Mouse (Mus musculus): ENCODE results near the gene Nab1. TPM values are rescaled to one million over a fixed set of nuclear protein-coding genes. Genes with fewer than 3 reads are reported as not detected.

Nab1 gene
- polyA plus RNA-seq, 1 experiment from 2014 or later, result 10.4 TPM

DNA sequence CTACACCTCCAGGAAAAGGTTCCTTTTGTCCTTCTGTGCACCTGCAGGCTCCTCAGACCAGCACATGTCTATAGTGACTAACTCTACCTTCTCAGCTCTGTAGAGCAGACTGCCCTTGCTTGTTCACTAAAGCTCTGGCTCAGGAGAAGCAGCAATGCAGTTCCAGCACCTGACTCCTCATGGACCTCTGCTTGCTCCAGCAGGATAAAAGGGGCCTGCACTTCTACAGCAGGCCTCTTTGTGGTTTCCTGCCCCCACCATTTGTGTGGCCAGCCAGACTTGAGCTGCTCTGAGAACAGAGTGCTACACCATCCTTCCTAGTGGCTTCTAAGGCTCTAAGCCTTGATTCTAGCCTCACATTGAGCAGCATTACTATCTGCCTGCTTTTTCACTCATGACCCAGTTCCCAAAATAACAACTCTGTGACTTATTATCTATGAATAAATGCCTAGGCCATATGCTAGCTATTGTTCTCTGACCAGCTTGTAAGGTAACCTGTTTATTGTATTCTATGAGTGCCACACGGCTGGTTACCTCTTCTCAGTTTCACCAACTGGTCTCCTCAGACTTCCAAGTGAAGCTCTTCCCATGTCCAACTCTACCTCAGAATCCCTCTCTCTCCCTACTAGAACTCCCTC is 11.4 kb upstream of the Nab1 start:
- ATAC-seq, result no peak
- 91% methylated on average over 1 of the region's 1 CpGs for WGBS
- Histone ChIP-seq H3K27ac (no peak overlapping the region), H3K9me3 (replicated peaks) (no peaks in the 10 kb centered on the region), H3K4me2 (no peak overlapping the region), H3K9ac (no peak overlapping the region), H3K27me3 (no peaks in the 10 kb centered on the region), H3K36me3 (ENCODE audit: poor library complexity, severe bottlenecking) (no peaks in the 10 kb centered on the region), H3K4me3 (no peak overlapping the region), H3K4me1 (no peaks in the 10 kb centered on the region)

- H3K27me3 ChIP-seq, result no peaks in the 10 kb centered on the region
- no peaks in the 10 kb centered on the region for H3K36me3 ChIP-seq (ENCODE audit: poor library complexity, severe bottlenecking)
- 66% methylated on average over 1 of the region's 1 CpGs for WGBS
- ATAC-seq, result no peak
- no peak overlapping the region for H3K4me3 ChIP-seq
- H3K9me3 ChIP-seq (replicated peaks), result no peaks in the 10 kb centered on the region
- H3K27ac ChIP-seq, result no peak overlapping the region
- H3K9ac ChIP-seq, result no peak overlapping the region
- H3K4me2 ChIP-seq, result no peak overlapping the region
- H3K4me1 ChIP-seq, result no peaks in the 10 kb centered on the region
These were observed 5.7 kb upstream of the Nab1 start for GRCm38 (mm10) chr1:52506211-52506610.

- Histone ChIP-seq H3K36me3 (ENCODE audit: poor library complexity, severe bottlenecking) (no peaks in the 10 kb centered on the region), H3K27ac (no peak overlapping the region), H3K27me3 (no peaks in the 10 kb centered on the region), H3K4me2 (no peak overlapping the region), H3K9ac (no peak overlapping the region), H3K9me3 (replicated peaks) (no peaks in the 10 kb centered on the region), H3K4me3 (no peak overlapping the region), H3K4me1 (0 out of 2 replicates have a peak, but pooled peaks cover 4% of the 10 kb centered on the region)
- no peak for ATAC-seq
- WGBS, result 70% methylated on average over 4 of the region's 4 CpGs
These were observed 1.8 kb upstream of the Nab1 start for GRCm38 (mm10) chr1:52502296-52502695.

DNA sequence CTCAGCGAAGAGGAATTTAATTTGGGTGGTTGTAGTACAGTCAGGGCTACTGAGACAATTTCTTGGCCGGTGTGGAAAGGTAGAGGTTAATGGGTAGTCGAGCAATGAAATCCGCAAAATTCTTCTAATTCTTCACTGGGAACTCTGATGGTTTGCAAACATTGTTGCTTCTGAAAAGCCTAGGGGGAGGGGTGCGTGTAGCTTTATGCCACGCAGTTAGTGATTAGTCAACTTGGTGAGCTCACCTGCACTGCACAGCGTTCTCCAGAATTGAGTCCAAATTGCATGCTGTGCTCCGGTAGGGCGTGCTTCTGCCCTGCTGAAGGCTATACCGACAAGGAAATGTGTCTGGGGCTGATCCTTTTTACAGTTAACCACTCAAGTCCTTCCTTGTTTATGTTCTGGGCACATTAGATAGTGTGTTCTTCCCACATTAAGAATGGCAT is 1.2 kb upstream of the Nab1 start:
- no peaks in the 10 kb centered on the region for H3K9me3 ChIP-seq (replicated peaks)
- no peak overlapping the region for H3K9ac ChIP-seq
- H3K4me1 ChIP-seq, result 0 out of 2 replicates have a peak, but pooled peaks cover 7% of the 10 kb centered on the region
- ATAC-seq, result no peak
- H3K4me3 ChIP-seq, result no peak overlapping the region
- WGBS, result 55% methylated on average over 10 of the region's 10 CpGs
- no peaks in the 10 kb centered on the region for H3K36me3 ChIP-seq (ENCODE audit: poor library complexity, severe bottlenecking)
- H3K27me3 ChIP-seq, result no peaks in the 10 kb centered on the region
- no peak overlapping the region for H3K27ac ChIP-seq
- H3K4me2 ChIP-seq, result no peak overlapping the region

- ATAC-seq, result no peak
- no peaks in the 10 kb centered on the region for H3K36me3 ChIP-seq (ENCODE audit: poor library complexity, severe bottlenecking)
- H3K9me3 ChIP-seq (replicated peaks), result no peaks in the 10 kb centered on the region
- no peak overlapping the region for H3K9ac ChIP-seq
- 0 out of 2 replicates have a peak, but pooled peaks cover 8% of the 10 kb centered on the region for H3K4me1 ChIP-seq
- H3K4me2 ChIP-seq, result peak overlapping the region; percentile 85
- no peaks in the 10 kb centered on the region for H3K27me3 ChIP-seq
- 60% methylated on average over 1 of the region's 1 CpGs for WGBS
- peak overlapping the region; percentile 65 for H3K4me3 ChIP-seq
- no peak overlapping the region for H3K27ac ChIP-seq
These were observed 611 bp upstream of the Nab1 start for GRCm38 (mm10) chr1:52501090-52501489.

DNA sequence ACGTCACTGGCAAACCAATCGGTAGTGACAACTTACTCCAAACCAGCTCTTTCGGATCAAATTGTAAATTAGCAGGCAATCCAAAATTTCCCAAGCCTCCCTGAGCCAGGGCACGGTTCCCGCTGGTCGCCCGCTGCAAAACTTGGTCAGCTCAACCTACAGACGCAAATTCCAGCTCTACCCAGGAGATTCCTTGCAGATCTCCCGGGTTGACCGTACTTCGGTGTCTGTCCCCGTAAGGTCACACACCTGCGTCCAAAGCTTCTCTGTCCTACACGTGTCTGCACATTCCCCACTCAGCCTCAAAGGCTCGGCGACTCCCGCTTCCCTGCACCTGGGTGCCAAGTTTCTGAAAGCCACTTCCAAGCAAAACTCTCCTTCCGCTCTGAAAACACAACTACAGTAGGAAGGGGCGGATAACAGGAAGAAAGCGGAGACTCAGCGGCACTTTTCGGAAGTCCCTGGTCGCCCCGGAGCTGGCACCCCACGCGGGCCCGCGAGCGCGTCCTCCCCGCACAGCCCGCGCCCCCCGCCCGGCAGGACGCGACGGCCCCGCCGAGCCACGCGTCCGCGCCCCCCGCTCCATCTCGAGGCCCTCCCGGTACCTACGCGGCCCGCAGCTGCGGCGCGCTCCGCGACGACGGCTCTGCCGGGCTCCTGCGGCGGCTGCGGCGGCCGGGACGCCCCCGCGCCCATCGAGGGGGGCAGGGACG is 722 bp downstream of the Nab1 start:
- 0 out of 2 replicates have a peak, but pooled peaks cover 8% of the 10 kb centered on the region for H3K4me1 ChIP-seq
- H3K4me3 ChIP-seq, result peak overlapping the region; percentile 65
- peak overlapping the region; percentile 82 for H3K9ac ChIP-seq
- H3K9me3 ChIP-seq (replicated peaks), result no peaks in the 10 kb centered on the region
- ATAC-seq, result peak; percentile 80
- peak overlapping the region; percentile 85 for H3K4me2 ChIP-seq
- H3K27ac ChIP-seq, result peak overlapping the region; percentile 37
- WGBS, result under 1% methylated on average over 47 of the region's 68 CpGs
- H3K36me3 ChIP-seq (ENCODE audit: poor library complexity, severe bottlenecking), result no peaks in the 10 kb centered on the region
- H3K27me3 ChIP-seq, result no peaks in the 10 kb centered on the region

GRCm38 (mm10) chr1:52498786-52499450 is 1.6 kb downstream of the Nab1 start:
- peak overlapping the region; percentile 82 for H3K9ac ChIP-seq
- peak overlapping the region; percentile 65 for H3K4me3 ChIP-seq
- H3K4me2 ChIP-seq, result peak overlapping the region; percentile 85
- ATAC-seq, result no peak
- H3K36me3 ChIP-seq (ENCODE audit: poor library complexity, severe bottlenecking), result no peaks in the 10 kb centered on the region
- H3K9me3 ChIP-seq (replicated peaks), result no peaks in the 10 kb centered on the region
- H3K27me3 ChIP-seq, result no peaks in the 10 kb centered on the region
- WGBS, result 21% methylated on average over 6 of the region's 6 CpGs
- H3K4me1 ChIP-seq, result 0 out of 2 replicates have a peak, but pooled peaks cover 8% of the 10 kb centered on the region
- H3K27ac ChIP-seq, result no peak overlapping the region

DNA sequence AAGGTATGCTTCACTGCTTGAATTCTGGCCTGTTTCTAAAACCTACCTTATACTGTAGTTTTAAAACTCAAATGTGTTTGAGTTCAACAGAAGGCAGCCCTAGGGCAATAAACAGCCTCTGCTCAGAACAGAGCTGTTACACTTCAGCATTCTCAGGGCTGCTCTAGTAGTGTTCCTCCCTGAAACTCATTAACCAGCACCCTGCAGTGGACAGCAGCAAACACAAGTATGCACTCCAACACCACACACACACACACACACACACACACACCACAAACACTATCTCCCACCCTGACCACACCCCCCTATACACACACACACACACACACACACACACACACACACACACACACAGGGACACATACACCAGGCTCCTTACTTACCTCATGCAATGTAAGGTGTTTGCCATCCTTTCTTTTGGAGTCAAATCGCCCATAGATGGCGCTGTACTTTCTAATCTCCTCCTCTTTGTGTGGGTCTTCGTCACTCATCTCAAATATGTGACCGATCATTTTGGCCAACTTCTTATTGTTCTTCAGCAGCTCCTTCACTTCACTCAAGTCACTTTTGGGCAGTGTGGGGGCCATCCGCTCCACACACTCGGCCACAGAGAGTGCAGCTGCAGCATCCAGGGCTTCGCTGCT is 10.8 kb downstream of the Nab1 start:
- 68% methylated on average over 7 of the region's 7 CpGs for WGBS
- Histone ChIP-seq H3K4me3 (no peak overlapping the region), H3K4me1 (no peaks in the 10 kb centered on the region), H3K4me2 (no peak overlapping the region), H3K27ac (no peak overlapping the region), H3K27me3 (no peaks in the 10 kb centered on the region), H3K9me3 (replicated peaks) (0 out of 2 replicates have a peak, but pooled peaks cover 4% of the 10 kb centered on the region), H3K9ac (no peak overlapping the region), H3K36me3 (ENCODE audit: poor library complexity, severe bottlenecking) (peaks cover 8% of the 10 kb centered on the region; the same call in 1 of the 2 replicates)
- peak; percentile 59; the same call in 1 of the 2 replicates for ATAC-seq

DNA sequence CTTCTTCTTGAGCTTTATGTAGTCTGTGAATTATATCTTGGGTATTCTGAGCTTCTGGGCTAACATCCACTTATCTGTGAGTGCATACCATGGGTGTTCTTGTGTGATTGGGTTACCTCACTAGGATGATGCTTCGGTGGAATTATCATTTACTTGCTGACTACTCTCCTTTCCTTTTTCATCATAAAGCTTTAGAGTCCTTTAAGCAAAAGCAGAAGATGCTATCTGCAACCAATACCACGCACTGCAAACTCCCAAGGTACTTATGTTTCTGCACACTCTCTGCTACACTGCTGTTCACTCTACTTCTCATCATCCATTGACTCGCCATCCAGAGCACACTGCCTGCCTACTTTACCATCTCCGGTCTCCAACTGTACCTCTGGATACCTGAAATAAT is 15.5 kb downstream of the Nab1 start:
- H3K27ac ChIP-seq, result no peak overlapping the region

DNA sequence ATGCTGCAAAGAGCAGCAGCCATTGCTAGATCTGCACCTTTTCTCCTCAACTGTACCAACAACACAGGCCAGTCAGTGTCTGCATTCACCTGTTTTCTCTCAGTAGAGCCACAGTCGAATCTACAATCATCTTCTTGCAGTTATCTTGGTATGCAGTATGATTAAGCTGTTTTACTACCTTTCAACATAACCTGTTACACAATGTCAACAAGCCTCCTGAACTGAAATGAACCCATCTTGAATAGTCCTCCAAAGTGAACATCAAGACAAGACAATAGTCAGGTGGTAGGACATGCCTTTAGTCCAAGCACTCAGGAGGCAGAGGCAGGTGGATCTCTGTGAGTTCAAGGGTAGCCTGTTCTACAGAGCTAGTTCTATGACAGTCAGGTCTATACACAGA is 26.2 kb downstream of the Nab1 start:
- H3K4me3 ChIP-seq, result no peak overlapping the region
- no peak overlapping the region for H3K9ac ChIP-seq
- H3K4me2 ChIP-seq, result no peak overlapping the region
- H3K27ac ChIP-seq, result no peak overlapping the region
- ATAC-seq, result no peak
- H3K9me3 ChIP-seq (replicated peaks), result no peaks in the 10 kb centered on the region
- peaks cover 16% of the 10 kb centered on the region for H3K4me1 ChIP-seq
- no peaks in the 10 kb centered on the region for H3K27me3 ChIP-seq
- peaks cover 8% of the 10 kb centered on the region for H3K36me3 ChIP-seq (ENCODE audit: poor library complexity, severe bottlenecking)
- 92% methylated on average over 1 of the region's 1 CpGs for WGBS

More for the DNA sequence above, 15.5 kb downstream of the Nab1 start:
- Histone ChIP-seq H3K9ac (no peak overlapping the region), H3K36me3 (ENCODE audit: poor library complexity, severe bottlenecking) (peaks cover 8% of the 10 kb centered on the region; the same call in 1 of the 2 replicates), H3K4me2 (no peak overlapping the region), H3K9me3 (replicated peaks) (0 out of 2 replicates have a peak, but pooled peaks cover 4% of the 10 kb centered on the region), H3K27me3 (no peaks in the 10 kb centered on the region), H3K4me3 (no peak overlapping the region), H3K4me1 (no peaks in the 10 kb centered on the region)
- WGBS, result 96% methylated on average over 4 of the region's 4 CpGs
- no peak for ATAC-seq

DNA sequence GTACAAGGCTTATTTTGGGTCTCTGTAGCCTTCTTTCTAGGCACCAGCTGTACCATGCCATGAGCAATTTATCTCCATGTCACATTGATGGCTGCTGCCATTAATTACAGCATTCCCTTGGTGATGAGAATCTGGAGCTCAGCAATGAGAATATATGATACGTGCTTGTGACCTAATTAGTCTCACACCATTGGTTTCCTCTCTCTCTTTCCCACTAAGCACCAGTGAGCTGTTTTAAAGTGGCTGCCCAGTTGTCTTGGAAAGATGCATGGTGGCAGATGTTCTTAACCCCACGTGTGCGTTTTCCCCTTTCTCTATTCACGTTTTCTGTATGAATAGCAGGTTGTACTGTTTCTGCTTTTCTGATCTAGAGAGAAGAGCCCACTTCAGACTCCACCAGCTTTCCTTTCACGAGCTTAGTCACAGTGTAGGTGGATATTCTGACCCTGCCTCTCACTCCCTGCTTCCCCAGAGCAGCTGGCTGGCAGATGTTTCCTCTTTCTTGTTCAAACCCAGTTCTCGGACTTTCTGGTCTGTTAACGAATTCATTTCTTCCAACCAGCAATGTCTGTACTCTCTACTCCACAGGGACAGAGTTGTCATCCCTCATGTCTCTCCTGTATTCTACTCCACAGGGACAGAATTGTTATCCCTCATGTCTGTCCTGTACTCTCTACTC is 29.5 kb downstream of the Nab1 start:
- H3K9me3 ChIP-seq (replicated peaks), result no peaks in the 10 kb centered on the region
- H3K4me1 ChIP-seq, result peaks cover 16% of the 10 kb centered on the region
- ATAC-seq, result peak; percentile 55; the same call in 1 of the 2 replicates
- 36% methylated on average over 7 of the region's 7 CpGs for WGBS
- H3K4me3 ChIP-seq, result no peak overlapping the region
- no peaks in the 10 kb centered on the region for H3K27me3 ChIP-seq
- H3K4me2 ChIP-seq, result no peak overlapping the region
- no peak overlapping the region for H3K9ac ChIP-seq
- peak overlapping the region; percentile 31; the same call in 1 of the 2 replicates for H3K27ac ChIP-seq
- peaks cover 8% of the 10 kb centered on the region for H3K36me3 ChIP-seq (ENCODE audit: poor library complexity, severe bottlenecking)
